ENCODE assay signal across 20 mouse cellular contexts in genomic region chr17:26791580-26791979, GRCm38 (mm10). TPM values are rescaled to one million over a fixed set of nuclear protein-coding genes. Genes with fewer than 3 reads are reported as not detected.
DNase-seq lines count a peak whose midpoint lies in the region; TF ChIP-seq lines count a peak whose summit lies in the region.
"Had no signal": no experiment of that assay in that cellular context is flagged by ENCODE, and none has a peak within 500 bp of the region (broad histone marks: within the 10 kb centered on the region; RNA-seq: fewer than 3 reads in every experiment).

No protein-coding gene starts in this region.

- TF ChIP-seq CTCF in bone marrow, adult 2 months (IDR thresholded peaks at IDR 0.05; ENCODE audit: control insufficient read depth, insufficient read depth, low read length): no peak

- peak; percentile 49 for DNase-seq in layer of hippocampus, adult 9-11 months
- DNase-seq in layer of hippocampus, postnatal 36 days: no peak
- peak; percentile 30 to 57 for DNase-seq in frontal cortex, postnatal 36 days (ENCODE audit: low spot score in 2 of 2)
- DNase-seq in right cerebral cortex, postnatal 25 days: peak; percentile 25
- DNase-seq in kidney, postnatal 14 days: no peak
- no peak for DNase-seq in heart, adult 18-20 months
- DNase-seq: cerebellum, adult 11-12 months; cerebellum, postnatal 25 days; heart, postnatal 10 days had no signal

- 85% methylated on average over 7 of the region's 7 CpGs for WGBS in bone marrow, adult 2 months

- TF ChIP-seq POLR2A in bone marrow, adult 2 months (IDR thresholded peaks at IDR 0.05; ENCODE audit: borderline replicate concordance, control insufficient read depth, low read depth, low read length): no peak

- H3K4me3 ChIP-seq in bone marrow, adult 2 months (replicated peaks; ENCODE audit: control insufficient read depth, low read depth, low read length): no peak overlapping the region
- H3K4me3 ChIP-seq: forebrain, embryonic 15.5 days; hindbrain, embryonic 15.5 days; kidney, embryonic 15.5 days; limb, embryonic 13.5 days; megakaryocyte, embryonic 14.5 days had no signal

- H3K27ac ChIP-seq in bone marrow, adult 2 months (ENCODE audit: control insufficient read depth, insufficient read depth, low read depth, low read length, poor library complexity): peak overlapping the region; percentile 67
- H3K27ac ChIP-seq: forebrain, embryonic 15.5 days; hindbrain, embryonic 15.5 days; kidney, embryonic 15.5 days; limb, embryonic 13.5 days; liver, embryonic 14.5 days had no signal

- peaks cover 2% of the 10 kb centered on the region; the same call in 1 of the 2 replicates for H3K4me1 ChIP-seq in bone marrow, adult 2 months (ENCODE audit: control insufficient read depth, insufficient read depth, low read length)
- H3K4me1 ChIP-seq: forebrain, embryonic 15.5 days; hindbrain, embryonic 15.5 days; kidney, embryonic 15.5 days; limb, embryonic 13.5 days had no signal

RNA-seq across cellular contexts. Expression of gene Bnip1, which starts 10.7 kb away (rescaled TPM):
- total RNA-seq in layer of hippocampus, postnatal 36 days (2021): 10 to 100 TPM; 32.7 to 35.5 TPM
- 20.7 and 29.5 TPM in 2 replicates for polyA plus RNA-seq in bone marrow, adult 2 months (2011; ENCODE audit: insufficient read depth, insufficient read length, low replicate concordance, missing spikeins)
- 10 to 100 TPM; 28.5 to 30.0 TPM for total RNA-seq in heart, adult 18-20 months (2021)

RNA-seq across cellular contexts. Expression of gene Nkx2-5, which starts 53.2 kb away (rescaled TPM):
- total RNA-seq in layer of hippocampus, postnatal 36 days (2021): not detected
- polyA plus RNA-seq in bone marrow, adult 2 months (2011; ENCODE audit: insufficient read depth, insufficient read length, low replicate concordance, missing spikeins): not detected in 2 replicates
- 10 to 100 TPM; 75.6 to 79.8 TPM for total RNA-seq in heart, adult 18-20 months (2021)
- total RNA-seq: G1E; gastrocnemius, postnatal 14 days; layer of hippocampus, adult 18-20 months had no signal
- polyA plus RNA-seq: forebrain, embryonic 15.5 days; G1E; kidney, embryonic 15.5 days; limb, embryonic 13.5 days; liver, embryonic 14.5 days; midbrain, embryonic 16.5 days had no signal

Comparison
In these comparisons a context has a peak if more than half of its experiments do, and no peak if none do; other contexts are left out.
1. DNase-seq: peak in layer of hippocampus, adult 9-11 months (single experiment), frontal cortex, postnatal 36 days (2 of 2) and right cerebral cortex, postnatal 25 days (single experiment); none in layer of hippocampus, postnatal 36 days (0 of 2), kidney, postnatal 14 days (single experiment) and heart, adult 18-20 months (0 of 2).
2. RNA of gene Nkx2-5, which starts 53.2 kb away (total RNA-seq): 75.6 to 79.8 TPM in heart, adult 18-20 months; not detected in layer of hippocampus, postnatal 36 days; every median in the first group is over 10 times any median in the second.